ENCODE assay signal across 9 mouse cellular contexts in genomic region chr2:131053851-131054645, GRCm38 (mm10). TPM values are rescaled to one million over a fixed set of nuclear protein-coding genes. Genes with fewer than 3 reads are reported as not detected.
DNase-seq lines count a peak whose midpoint lies in the region; ATAC-seq and TF ChIP-seq lines count a peak whose summit lies in the region.
"Had no signal": no experiment of that assay in that cellular context is flagged by ENCODE, and none has a peak within 500 bp of the region (broad histone marks: within the 10 kb centered on the region; RNA-seq: fewer than 3 reads in every experiment).

No protein-coding gene starts in this region.

- no peak for DNase-seq in kidney, postnatal 0 days (ENCODE audit: low spot score)
- DNase-seq in kidney, adult 2 months, result no peak
- DNase-seq in ovary, postnatal 14 days (ENCODE audit: low spot score), result no peak
- no peak for DNase-seq in gastrocnemius, postnatal 25 days
- DNase-seq in cerebellum, postnatal 4 days (ENCODE audit: low spot score in 2 of 2), result no peak

- no peaks in the 10 kb centered on the region for H3K9me3 ChIP-seq in kidney, postnatal 0 days (replicated peaks; ENCODE audit: low read length)
- no peaks in the 10 kb centered on the region for H3K9me3 ChIP-seq in embryonic facial prominence, embryonic 13.5 days
- H3K9me3 ChIP-seq in intestine, embryonic 16.5 days (ENCODE audit: control insufficient read depth, low read length), result no peaks in the 10 kb centered on the region

- H3K4me1 ChIP-seq in kidney, postnatal 0 days (replicated peaks; ENCODE audit: insufficient read depth, low read length), result peaks cover 18% of the 10 kb centered on the region; the same call in 1 of the 2 replicates
- H3K4me1 ChIP-seq in kidney, adult 2 months (ENCODE audit: control insufficient read depth, insufficient read depth, low read length), result no peaks in the 10 kb centered on the region
- H3K4me1 ChIP-seq in embryonic facial prominence, embryonic 13.5 days, result peaks cover 32% of the 10 kb centered on the region
- peaks cover 23% of the 10 kb centered on the region for H3K4me1 ChIP-seq in intestine, embryonic 16.5 days (ENCODE audit: control insufficient read depth, insufficient read depth, low read length)
- H3K4me1 ChIP-seq in olfactory bulb, adult 2 months (ENCODE audit: control insufficient read depth, insufficient read depth, low read length), result peaks cover 34% of the 10 kb centered on the region

- peak overlapping the region; percentile 11 for H3K4me3 ChIP-seq in kidney, postnatal 0 days (replicated peaks; ENCODE audit: low read depth, low read length)
- H3K4me3 ChIP-seq in kidney, adult 2 months (ENCODE audit: insufficient read depth, low read depth, low read length), result no peak overlapping the region
- H3K4me3 ChIP-seq in embryonic facial prominence, embryonic 13.5 days, result peak overlapping the region; percentile 40
- H3K4me3 ChIP-seq in intestine, embryonic 16.5 days (ENCODE audit: low read length), result peak overlapping the region; percentile 39
- H3K4me3 ChIP-seq in olfactory bulb, adult 2 months (ENCODE audit: insufficient read depth, low read depth, low read length), result peak overlapping the region; percentile 15

- 3% methylated on average over 45 of the region's 45 CpGs for WGBS in kidney, postnatal 0 days
- 6% methylated on average over 45 of the region's 45 CpGs for WGBS in kidney, adult 2 months
- WGBS in embryonic facial prominence, embryonic 13.5 days, result 1% methylated on average over 45 of the region's 45 CpGs
- 3% methylated on average over 45 of the region's 45 CpGs for WGBS in intestine, embryonic 16.5 days
- 9% methylated on average over 45 of the region's 45 CpGs for WGBS in olfactory bulb, adult 2 months

- peak overlapping the region; percentile 25 for H3K4me2 ChIP-seq in kidney, postnatal 0 days (ENCODE audit: low read length)
- H3K4me2 ChIP-seq in embryonic facial prominence, embryonic 13.5 days, result peak overlapping the region; percentile 67
- H3K4me2 ChIP-seq in intestine, embryonic 16.5 days (ENCODE audit: low read depth, low read length), result peak overlapping the region; percentile 58

- TF ChIP-seq POLR2A in kidney, adult 2 months (IDR thresholded peaks at IDR 0.05; ENCODE audit: low read depth, low read length), result no peak
- TF ChIP-seq POLR2A in olfactory bulb, adult 2 months (IDR thresholded peaks at IDR 0.05; ENCODE audit: insufficient read depth, low read depth, low read length), result no peak

- no peak for TF ChIP-seq CTCF in kidney, postnatal 0 days (IDR thresholded peaks at IDR 0.05; ENCODE audit: low read depth)
- no peak for TF ChIP-seq CTCF in kidney, adult 2 months (conservative IDR thresholded peaks at IDR 0.05; ENCODE audit: insufficient read depth, insufficient read length, low read depth, low read length)
- no peak for TF ChIP-seq CTCF in olfactory bulb, adult 2 months (IDR thresholded peaks at IDR 0.05; ENCODE audit: insufficient read depth, low read depth, low read length)

- peaks cover 22% of the 10 kb centered on the region for H3K27me3 ChIP-seq in kidney, postnatal 0 days (ENCODE audit: insufficient read depth, low read length)
- H3K27me3 ChIP-seq in kidney, adult 2 months (replicated peaks; ENCODE audit: control insufficient read depth, insufficient read depth, low read length), result no peaks in the 10 kb centered on the region
- peaks cover 64% of the 10 kb centered on the region for H3K27me3 ChIP-seq in embryonic facial prominence, embryonic 13.5 days
- H3K27me3 ChIP-seq in intestine, embryonic 16.5 days (replicated peaks; ENCODE audit: control insufficient read depth, insufficient read depth, low read length), result peaks cover 42% of the 10 kb centered on the region
- H3K27me3 ChIP-seq: Patski had no signal

- H3K9ac ChIP-seq in kidney, postnatal 0 days (ENCODE audit: low read depth, low read length), result peak overlapping the region; percentile 4; the same call in 1 of the 2 replicates
- H3K9ac ChIP-seq in embryonic facial prominence, embryonic 13.5 days, result peak overlapping the region; percentile 44
- H3K9ac ChIP-seq in intestine, embryonic 16.5 days (ENCODE audit: low read depth, low read length), result peak overlapping the region; percentile 44; the same call in 1 of the 2 replicates

- no peak overlapping the region for H3K27ac ChIP-seq in kidney, postnatal 0 days
- H3K27ac ChIP-seq in kidney, adult 2 months (ENCODE audit: insufficient read depth, low read depth, low read length), result no peak overlapping the region
- H3K27ac ChIP-seq in embryonic facial prominence, embryonic 13.5 days, result no peak overlapping the region
- no peak overlapping the region for H3K27ac ChIP-seq in intestine, embryonic 16.5 days (ENCODE audit: low read length)
- H3K27ac ChIP-seq in olfactory bulb, adult 2 months (ENCODE audit: insufficient read depth, low read depth, low read length), result no peak overlapping the region

- no peaks in the 10 kb centered on the region for H3K36me3 ChIP-seq in kidney, postnatal 0 days (ENCODE audit: insufficient read depth, low read length)
- H3K36me3 ChIP-seq in kidney, adult 2 months (ENCODE audit: control insufficient read depth, insufficient read depth, low read length), result no peaks in the 10 kb centered on the region
- H3K36me3 ChIP-seq in embryonic facial prominence, embryonic 13.5 days, result no peaks in the 10 kb centered on the region
- no peaks in the 10 kb centered on the region for H3K36me3 ChIP-seq in intestine, embryonic 16.5 days (ENCODE audit: control insufficient read depth, insufficient read depth, low read length)

- ATAC-seq in kidney, postnatal 0 days (replicated peaks; ENCODE audit: low FRiP score, low read depth), result no peak
- ATAC-seq in embryonic facial prominence, embryonic 13.5 days (ENCODE audit: insufficient number of reproducible peaks, insufficient read depth, low FRiP score, low TSS enrichment, low read depth), result no peak
- ATAC-seq in intestine, embryonic 16.5 days, result no peak
- ATAC-seq: Patski had no signal

RNA-seq across cellular contexts. Expression of gene Adam33, which starts 9.6 kb away (rescaled TPM):
- 1.1 and 1.9 TPM in 2 replicates for polyA plus RNA-seq in kidney, postnatal 0 days (2015; fragmentation: Nextera tagmentation; extraction: Ambion mirVana)
- 3.3 and 4.1 TPM in 2 replicates for polyA plus RNA-seq in kidney, adult 2 months (2012; rRNA removed)
- 30.0 and 31.9 TPM in 2 replicates for polyA plus RNA-seq in embryonic facial prominence, embryonic 13.5 days (2015; fragmentation: Nextera tagmentation; extraction: Ambion mirVana)
- polyA plus RNA-seq in intestine, embryonic 16.5 days (2015; fragmentation: Nextera tagmentation; extraction: Ambion mirVana), result 5.3 TPM in 2 replicates
- not detected in 2 replicates for polyA plus RNA-seq in olfactory bulb, adult 2 months (2012; ENCODE audit: insufficient read depth, insufficient read length, low replicate concordance, missing spikeins)
- 1 to 10 TPM; 1.7 to 4.7 TPM for total RNA-seq in gastrocnemius, postnatal 25 days (2021)

RNA-seq across cellular contexts. Expression of gene Gfra4, which starts 11.2 kb away (rescaled TPM):
- 14.2 and 14.5 TPM in 2 replicates for polyA plus RNA-seq in kidney, postnatal 0 days (2015; fragmentation: Nextera tagmentation; extraction: Ambion mirVana)
- 7.1 and 7.2 TPM in 2 replicates for polyA plus RNA-seq in kidney, adult 2 months (2012; rRNA removed)
- 35.4 and 42.7 TPM in 2 replicates for polyA plus RNA-seq in embryonic facial prominence, embryonic 13.5 days (2015; fragmentation: Nextera tagmentation; extraction: Ambion mirVana)
- 6.9 and 8.6 TPM in 2 replicates for polyA plus RNA-seq in intestine, embryonic 16.5 days (2015; fragmentation: Nextera tagmentation; extraction: Ambion mirVana)
- not detected in 2 replicates for polyA plus RNA-seq in olfactory bulb, adult 2 months (2012; ENCODE audit: insufficient read depth, insufficient read length, low replicate concordance, missing spikeins)
- total RNA-seq in gastrocnemius, postnatal 25 days (2021), result 1 to 10 TPM; 1.8 to 3.2 TPM

RNA-seq across cellular contexts. Expression of gene Siglec1, which starts 32.5 kb away (rescaled TPM):
- 0.33 and 0.41 TPM in 2 replicates for polyA plus RNA-seq in kidney, postnatal 0 days (2015; fragmentation: Nextera tagmentation; extraction: Ambion mirVana)
- 1.5 and 7.5 TPM in 2 replicates for polyA plus RNA-seq in kidney, adult 2 months (2012; rRNA removed)
- polyA plus RNA-seq in embryonic facial prominence, embryonic 13.5 days (2015; fragmentation: Nextera tagmentation; extraction: Ambion mirVana), result 0.07 and 0.18 TPM in 2 replicates
- 0.29 and 0.37 TPM in 2 replicates for polyA plus RNA-seq in intestine, embryonic 16.5 days (2015; fragmentation: Nextera tagmentation; extraction: Ambion mirVana)
- polyA plus RNA-seq in olfactory bulb, adult 2 months (2012; ENCODE audit: insufficient read depth, insufficient read length, low replicate concordance, missing spikeins), result not detected in 2 replicates
- total RNA-seq in gastrocnemius, postnatal 25 days (2021), result 1 to 10 TPM in 1 of 2 experiments, under 1 TPM in 1; 0.64 to 1.2 TPM
